Mouse (Mus musculus) thymus, adult 2 months (tissue): ENCODE data around the gene Dpep3.

Experiments
- CTCF ChIP-seq: fragments of 200-500 bp; IDR thresholded peaks from 2 replicates; pipeline ENCODE4 v1.5.1; 2012; ENCODE audit warnings: mild to moderate bottlenecking, control low read depth, low read length, moderate library complexity, borderline replicate concordance; ENCODE audit not compliant: control insufficient read depth, poor library complexity, insufficient read depth; ENCODE audit errors: extremely low read depth
- POLR2A ChIP-seq: fragments of 200-500 bp; IDR thresholded peaks from 2 replicates; pipeline ENCODE4 v1.6.1; 2012; ENCODE audit warnings: mild to moderate bottlenecking, low read length, control low read depth, moderate library complexity; ENCODE audit not compliant: control insufficient read depth, poor library complexity, insufficient read depth; ENCODE audit errors: extremely low read depth

GRCm38 (mm10) chr8:106001908-106002307, 22.7 kb upstream of the Dpep3 start:
- no peak for TF ChIP-seq CTCF
- TF ChIP-seq POLR2A = no peak
